Mouse (Mus musculus) heart, adult 2 months (tissue): Measurements from ENCODE around the gene Sncb. TPM values are rescaled to one million over a fixed set of nuclear protein-coding genes. Genes with fewer than 3 reads are reported as not detected.
A peak's percentile ranks its signal among the peaks of the same experiment; 100 is the strongest.

Source experiments
- DNase-seq, 2 experiments: peaks; one replicate each; pipeline ENCODE4 v3.0.0; 2021
- H3K27ac ChIP-seq: fragments of 200-600 bp; 2 replicates; pipeline ENCODE4 v1.8.1; 2022
- H3K27me3 ChIP-seq: fragments of 200-500 bp; 2 replicates; pipeline ENCODE4 v1.6.1; 2012; ENCODE audit warnings: mild to moderate bottlenecking, low read length, inconsistent platforms, mixed read lengths; ENCODE audit not compliant: control insufficient read depth, insufficient read depth
- H3K36me3 ChIP-seq: fragments of 200-500 bp; 2 replicates; pipeline ENCODE4 v1.6.1; 2012; ENCODE audit warnings: low read length, inconsistent platforms; ENCODE audit not compliant: control insufficient read depth, insufficient read depth
- H3K4me1 ChIP-seq: fragments of 200-500 bp; 2 replicates; pipeline ENCODE4 v1.6.1; 2011; ENCODE audit warnings: low read length; ENCODE audit not compliant: control insufficient read depth, insufficient read depth
- H3K4me3 ChIP-seq: fragments of 200-600 bp; 2 replicates; pipeline ENCODE4 v1.8.1; 2022
- H3K79me2 ChIP-seq: fragments of 200-500 bp; replicated peaks from 2 replicates; pipeline ENCODE4 v1.6.1; 2012; ENCODE audit warnings: mild to moderate bottlenecking, inconsistent platforms, low read length, moderate library complexity, mixed read lengths; ENCODE audit not compliant: control insufficient read depth, insufficient read depth
- H3K9ac ChIP-seq: fragments of 200-500 bp; 2 replicates; pipeline ENCODE4 v1.6.1; 2012; ENCODE audit warnings: low read depth, mild to moderate bottlenecking, control low read depth, inconsistent platforms, low read length, mixed read lengths
- CTCF ChIP-seq: fragments of 200-600 bp; IDR thresholded peaks from 2 replicates; pipeline ENCODE4 v1.8.1; 2022; ENCODE audit warnings: antibody characterized with exemption, mild to moderate bottlenecking, moderate library complexity
- EP300 ChIP-seq: fragments of 200-500 bp; IDR thresholded peaks from 2 replicates; pipeline ENCODE4 v1.6.1; 2011; ENCODE audit warnings: low read depth, low read length, control low read depth; ENCODE audit not compliant: insufficient read depth
- POLR2A ChIP-seq: fragments of 200-500 bp; IDR thresholded peaks from 2 replicates; pipeline ENCODE4 v1.6.1; 2011; ENCODE audit warnings: mild to moderate bottlenecking, low read depth, low read length, control low read depth; ENCODE audit not compliant: insufficient read depth
- WGBS: fragments of 180-500 bp; shearing (Covaris S2); methylation state at CpG from one replicate; pipeline ENCODE4 v1.1.7; 2018; 5-methylcytosine and 5-hydroxymethylcytosine counted together
- intact Hi-C: fragments of 180-260 bp; cut with DNase I; formaldehyde crosslinking; loops from one replicate; pipeline ENCODE4 v1.15.1; 2025
- polyA plus RNA-seq: library from polyadenylated mRNA; depleted of rRNA; stranded (reverse); fragments of >200 nt; gene quantifications from 2 replicates; pipeline ENCODE4 v1.2.3, GENCODE M21; 2012
- total RNA-seq, 2 experiments: library from RNA; stranded (reverse); gene quantifications; 2 replicates each; pipeline ENCODE4 v1.2.3; 2021

The Sncb gene
- total and polyA plus RNA-seq, 3 experiments = 0.31 TPM; not detected in 2

DNA sequence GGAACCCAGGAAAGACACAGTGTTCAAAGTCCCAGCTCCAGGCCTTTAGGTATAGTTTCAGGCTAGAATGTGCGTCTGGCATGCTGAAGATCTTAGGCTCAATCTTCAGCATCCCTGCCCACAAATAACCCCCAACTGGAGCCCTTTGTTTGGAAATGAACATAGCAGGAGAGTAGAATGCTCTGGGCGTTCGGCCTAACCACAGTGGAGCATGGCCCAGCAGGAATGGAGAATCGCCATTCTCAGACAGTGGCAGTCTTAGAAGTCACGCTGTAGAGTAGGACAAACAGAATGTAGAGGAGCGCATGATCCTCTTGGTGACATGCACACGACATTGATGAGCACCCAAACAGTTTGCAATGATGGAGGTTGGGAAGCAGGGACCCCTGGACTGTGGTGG is 5.5 kb downstream of the Sncb start:
- intact Hi-C loops = no loop called here
- H3K27ac ChIP-seq = no peak overlapping the region
- no peak overlapping the region for H3K4me3 ChIP-seq

DNA sequence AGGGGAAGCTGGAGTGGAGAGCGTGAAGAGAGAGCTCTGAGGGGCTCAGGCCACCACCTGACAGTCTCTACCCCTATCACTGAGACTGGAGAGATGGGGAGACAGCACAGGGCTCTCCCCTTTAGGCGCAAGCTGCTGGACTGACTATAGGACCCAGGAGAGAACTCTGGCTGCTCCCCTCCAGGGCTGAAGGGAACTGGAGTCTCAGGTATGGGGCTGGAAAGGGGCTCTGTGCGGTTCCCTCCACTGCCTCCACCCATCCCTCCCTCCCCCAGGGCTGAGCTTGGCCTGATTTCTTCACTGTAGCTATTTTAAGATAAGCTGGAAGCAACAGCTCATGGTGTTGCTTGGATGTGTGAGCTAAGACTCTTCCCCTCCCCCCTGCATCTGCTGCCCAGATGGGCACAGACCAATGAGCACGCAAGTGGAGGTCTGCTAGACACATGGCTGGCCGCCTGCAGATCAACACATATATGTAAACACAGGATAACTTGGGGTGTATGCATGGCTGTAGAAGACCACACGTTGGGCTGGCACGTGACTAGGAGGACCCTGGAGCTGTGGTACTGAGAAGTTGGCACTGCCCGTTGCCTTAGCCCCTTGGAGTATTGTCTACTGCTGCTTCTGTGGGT is 6.1 kb downstream of the Sncb start:
- no peak for DNase-seq
- 44% methylated on average over 8 of the region's 8 CpGs for WGBS
- Histone ChIP-seq H3K4me1 (no peaks in the 10 kb centered on the region), H3K79me2 (no peaks in the 10 kb centered on the region), H3K4me3 (no peak overlapping the region), H3K36me3 (no peaks in the 10 kb centered on the region), H3K9ac (no peak overlapping the region), H3K27me3 (peaks cover 3% of the 10 kb centered on the region), H3K27ac (no peak overlapping the region)
- intact Hi-C loops = no loop called here
- no peak for TF ChIP-seq EP300

More for the DNA sequence above, 5.5 kb downstream of the Sncb start:
- H3K4me1 ChIP-seq = no peaks in the 10 kb centered on the region
- H3K9ac ChIP-seq = no peak overlapping the region
- H3K79me2 ChIP-seq = no peaks in the 10 kb centered on the region
- DNase-seq = no peak
- no peak for TF ChIP-seq POLR2A
- TF ChIP-seq EP300 = no peak
- no peak for TF ChIP-seq CTCF
- peaks cover 9% of the 10 kb centered on the region for H3K27me3 ChIP-seq
- WGBS = 78% methylated on average over 7 of the region's 7 CpGs
- no peaks in the 10 kb centered on the region for H3K36me3 ChIP-seq

DNA sequence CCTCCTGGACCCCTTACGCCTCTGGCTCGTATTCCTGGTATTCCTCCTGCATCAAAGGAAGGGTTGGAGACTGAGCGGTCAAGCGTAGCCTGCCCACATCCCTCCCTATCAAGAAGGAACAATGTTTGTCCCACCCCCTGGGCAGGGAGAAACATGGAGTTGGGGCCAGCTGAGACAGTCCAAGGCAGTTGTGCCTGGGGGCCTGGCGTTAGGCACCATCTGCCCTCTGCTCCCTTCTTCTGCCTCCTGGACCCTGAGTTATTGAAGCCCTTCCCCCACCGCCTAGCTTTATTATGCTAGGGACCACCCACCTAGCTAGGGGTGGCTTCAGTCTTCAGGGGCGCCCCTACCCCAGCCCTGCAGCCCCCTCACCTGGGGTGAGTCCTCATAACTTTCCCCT is 6.9 kb downstream of the Sncb start:
- H3K27me3 ChIP-seq = peaks cover 3% of the 10 kb centered on the region

DNA sequence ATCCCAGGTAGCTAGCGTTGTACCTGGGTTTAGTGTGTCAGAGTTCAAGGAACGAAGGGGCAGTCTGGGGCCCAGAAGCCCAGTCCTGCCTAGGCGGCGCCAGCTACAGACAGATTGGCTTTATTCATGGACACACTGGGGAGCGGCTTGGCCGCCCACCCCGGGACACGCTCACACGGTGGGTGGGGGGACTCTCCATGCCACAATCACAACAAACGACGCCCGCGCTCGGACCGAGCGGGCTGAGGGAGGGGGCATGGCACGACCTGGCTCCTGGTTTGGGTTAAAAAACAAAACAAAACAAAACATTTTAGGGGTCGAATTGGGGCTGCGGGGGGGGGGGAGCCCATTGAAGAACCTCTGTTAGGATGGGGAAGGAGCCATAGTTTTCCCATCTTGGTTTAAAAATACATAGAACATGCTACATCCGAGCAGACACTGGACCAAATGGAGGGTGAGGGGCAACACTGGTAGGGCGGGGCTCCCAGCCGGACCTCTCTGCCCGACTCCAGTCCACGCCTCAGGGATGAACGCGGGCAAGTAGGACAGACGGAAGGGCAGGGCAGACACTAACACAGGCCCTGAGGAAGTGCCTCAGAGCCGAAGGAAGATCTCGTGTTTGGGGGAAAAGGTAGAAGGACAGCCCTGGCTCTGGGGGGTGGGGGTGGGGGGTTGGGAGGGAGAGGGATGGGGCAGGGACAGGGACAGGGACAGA is 7.5 kb downstream of the Sncb start:
- no peak for DNase-seq
- Histone ChIP-seq H3K4me1 (no peaks in the 10 kb centered on the region), H3K36me3 (no peaks in the 10 kb centered on the region), H3K4me3 (no peak overlapping the region), H3K27ac (no peak overlapping the region), H3K27me3 (peaks cover 3% of the 10 kb centered on the region), H3K9ac (no peak overlapping the region), H3K79me2 (no peaks in the 10 kb centered on the region)
- no peak for TF ChIP-seq CTCF
- TF ChIP-seq POLR2A = no peak
- TF ChIP-seq EP300 = no peak
- WGBS = 2% methylated on average over 29 of the region's 29 CpGs
- intact Hi-C loops = no loop called here

More for the DNA sequence above, 6.9 kb downstream of the Sncb start:
- intact Hi-C loops = no loop called here
- Histone ChIP-seq H3K4me3 (no peak overlapping the region), H3K27ac (no peak overlapping the region), H3K9ac (no peak overlapping the region), H3K79me2 (no peaks in the 10 kb centered on the region), H3K4me1 (no peaks in the 10 kb centered on the region), H3K36me3 (no peaks in the 10 kb centered on the region)
- WGBS = 14% methylated on average over 7 of the region's 7 CpGs
- DNase-seq = no peak
- TF ChIP-seq CTCF (no peak), EP300 (no peak), POLR2A (no peak)

DNA sequence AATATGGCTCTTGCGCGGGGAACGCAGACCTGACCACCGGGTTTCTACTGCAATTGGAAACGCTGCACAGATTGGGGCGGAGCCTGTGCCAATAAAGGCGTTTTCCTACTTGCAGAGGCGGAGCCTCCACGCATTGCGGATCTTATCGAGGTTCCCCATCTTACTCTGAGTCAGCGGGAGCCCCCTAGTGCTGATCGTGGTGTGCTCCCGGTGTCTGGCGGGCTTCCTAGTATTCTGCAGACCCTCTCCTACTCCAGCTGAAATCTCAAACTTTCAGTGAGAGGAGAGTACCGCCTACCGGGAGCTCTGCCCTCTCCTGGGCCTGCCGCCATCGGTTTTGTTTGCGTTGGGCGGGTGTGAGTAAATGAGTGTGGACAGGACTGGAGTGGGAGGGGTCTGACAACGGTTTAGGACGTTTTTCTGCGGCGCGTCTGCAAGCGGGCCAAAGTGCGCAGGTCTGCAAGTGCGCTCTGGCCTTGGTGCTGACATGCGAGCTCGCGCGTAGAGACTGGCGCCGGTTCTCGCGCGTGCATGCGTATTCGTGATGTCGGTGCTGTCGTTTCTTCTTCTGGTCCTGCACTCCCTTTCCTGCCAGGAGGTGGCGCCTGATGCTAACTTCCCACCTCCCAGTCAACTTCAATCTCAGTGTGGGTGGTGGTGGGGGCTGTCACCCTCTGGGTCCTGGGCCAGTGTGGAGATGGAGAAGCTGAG is 8.2 kb downstream of the Sncb start:
- no peak for TF ChIP-seq POLR2A
- TF ChIP-seq CTCF = peak; percentile 61
- Histone ChIP-seq H3K27me3 (peaks cover 3% of the 10 kb centered on the region), H3K36me3 (no peaks in the 10 kb centered on the region), H3K79me2 (no peaks in the 10 kb centered on the region), H3K9ac (no peak overlapping the region), H3K4me3 (no peak overlapping the region), H3K27ac (no peak overlapping the region), H3K4me1 (no peaks in the 10 kb centered on the region)
- under 1% methylated on average over 43 of the region's 43 CpGs for WGBS
- intact Hi-C loops = no loop called here
- peak; percentile 54 to 60 for DNase-seq
